Mouse (Mus musculus) liver, embryonic 15.5 days (tissue): ENCODE measurements around the gene Slc16a11. TPM values are rescaled to one million over a fixed set of nuclear protein-coding genes. Genes with fewer than 3 reads are reported as not detected.
A peak's percentile ranks its signal among the peaks of the same experiment; 100 is the strongest.
"Not testable (repeated sequence)": the region's sequence is repeated elsewhere in the genome, so short reads cannot be mapped to it uniquely, and the experiment has no call there.

Experiments used
- ATAC-seq: fragments of 200-750 bp; cut with Nextera tagmentation; 2 replicates; pipeline ENCODE4 v1.8.0; 2017; ENCODE audit warnings: moderate number of reproducible peaks, mild to moderate bottlenecking, moderate library complexity; ENCODE audit not compliant: insufficient read depth
- H3K27ac ChIP-seq: fragments of 300-500 bp; sonication (generic); replicated peaks from 2 replicates; pipeline ENCODE4 v1.5.1; 2015; ENCODE audit warnings: mild to moderate bottlenecking, inconsistent platforms
- H3K27me3 ChIP-seq: fragments of 300-500 bp; sonication (generic); 2 replicates; pipeline ENCODE4 v1.6.1; 2015; ENCODE audit warnings: mild to moderate bottlenecking, inconsistent platforms
- H3K36me3 ChIP-seq: fragments of 300-500 bp; sonication (generic); replicated peaks from 2 replicates; pipeline ENCODE4 v1.6.1; 2015; ENCODE audit warnings: moderate library complexity, mild to moderate bottlenecking, inconsistent platforms
- H3K4me1 ChIP-seq: fragments of 300-500 bp; sonication (generic); replicated peaks from 2 replicates; pipeline ENCODE4 v1.6.1; 2015; ENCODE audit warnings: inconsistent platforms
- H3K4me2 ChIP-seq: fragments of 300-500 bp; sonication (generic); 2 replicates; pipeline ENCODE4 v1.6.1; 2015; ENCODE audit warnings: moderate library complexity, mild to moderate bottlenecking, inconsistent platforms
- H3K4me3 ChIP-seq: fragments of 300-500 bp; sonication (generic); replicated peaks from 2 replicates; pipeline ENCODE4 v1.5.1; 2015; ENCODE audit warnings: mild to moderate bottlenecking, inconsistent platforms
- H3K9ac ChIP-seq: fragments of 300-500 bp; sonication (generic); 2 replicates; pipeline ENCODE4 v1.6.1; 2015; ENCODE audit warnings: moderate library complexity, mild to moderate bottlenecking, inconsistent platforms
- H3K9me3 ChIP-seq: fragments of 300-500 bp; sonication (generic); replicated peaks from 2 replicates; pipeline ENCODE4 v1.6.1; 2016; ENCODE audit warnings: inconsistent platforms
- WGBS: fragments of 180-500 bp; shearing (Covaris S2); methylation state at CpG from one replicate; pipeline ENCODE4 v1.1.7; 2015; ENCODE audit warnings: mixed read lengths; ENCODE audit not compliant: insufficient replicate concordance; 5-methylcytosine and 5-hydroxymethylcytosine counted together
- polyA plus RNA-seq: library from polyadenylated mRNA; unstranded; fragments of >200 nt; fragmentation: Nextera tagmentation; extraction: Ambion mirVana; gene quantifications from 2 replicates; pipeline ENCODE4 v1.2.1, GENCODE M21; 2015

The Slc16a11 gene
- 1.6 and 1.7 TPM in 2 replicates for polyA plus RNA-seq

- Histone ChIP-seq H3K27me3 (peaks cover 66% of the 10 kb centered on the region), H3K27ac (no peak within 1 kb of the TSS), H3K4me2 (peak within 1 kb of the TSS; percentile 60), H3K9ac (no peak within 1 kb of the TSS), H3K36me3 (no peaks in the 10 kb centered on the region), H3K4me3 (no peak within 1 kb of the TSS), H3K9me3 (no peaks in the 10 kb centered on the region), H3K4me1 (peaks cover 16% of the 10 kb centered on the region)
- WGBS, result 50% methylated on average over 6 of the region's 6 CpGs
- ATAC-seq, result no peak
Observed at GRCm38 (mm10) chr11:70212423-70212822, at the start of gene Slc16a11. TSS of gene Slc16a11 (plus strand) at chr11:70212752.

- no peak for ATAC-seq
- no peak overlapping the region for H3K9ac ChIP-seq
- H3K36me3 ChIP-seq, result no peaks in the 10 kb centered on the region
- no peaks in the 10 kb centered on the region for H3K9me3 ChIP-seq
- WGBS, result 39% methylated on average over 16 of the region's 16 CpGs
- H3K4me2 ChIP-seq, result no peak overlapping the region
- H3K4me3 ChIP-seq, result no peak overlapping the region
- no peak overlapping the region for H3K27ac ChIP-seq
- H3K4me1 ChIP-seq, result no peaks in the 10 kb centered on the region
- no peaks in the 10 kb centered on the region for H3K27me3 ChIP-seq
Observed at GRCm38 (mm10) chr11:70165972-70166921, 46.3 kb upstream of the Slc16a11 start.

- no peaks in the 10 kb centered on the region for H3K9me3 ChIP-seq
- H3K9ac ChIP-seq, result no peak overlapping the region
- ATAC-seq, result no peak
- no peak overlapping the region for H3K27ac ChIP-seq
- H3K4me1 ChIP-seq, result no peaks in the 10 kb centered on the region
- no peak overlapping the region for H3K4me2 ChIP-seq
- H3K27me3 ChIP-seq, result no peaks in the 10 kb centered on the region
- H3K36me3 ChIP-seq, result no peaks in the 10 kb centered on the region
- 59% methylated on average over 7 of the region's 7 CpGs for WGBS
- H3K4me3 ChIP-seq, result no peak overlapping the region
Observed at GRCm38 (mm10) chr11:70168136-70168535, 44.4 kb upstream of the Slc16a11 start.

GRCm38 (mm10) chr11:70169471-70169870, 43.1 kb upstream of the Slc16a11 start:
- ATAC-seq, H3K4me3 ChIP-seq, H3K27ac ChIP-seq, H3K4me2 ChIP-seq, H3K27me3 ChIP-seq, H3K9me3 ChIP-seq, H3K9ac ChIP-seq, H3K4me1 ChIP-seq, H3K36me3 ChIP-seq: not testable (repeated sequence)
- 69% methylated on average over 7 of the region's 7 CpGs for WGBS

- Histone ChIP-seq H3K36me3 (no peaks in the 10 kb centered on the region), H3K4me3 (no peak overlapping the region), H3K27ac (no peak overlapping the region), H3K9me3 (no peaks in the 10 kb centered on the region), H3K27me3 (no peaks in the 10 kb centered on the region), H3K4me1 (no peaks in the 10 kb centered on the region), H3K4me2 (no peak overlapping the region), H3K9ac (no peak overlapping the region)
- no peak for ATAC-seq
- 65% methylated on average over 7 of the region's 7 CpGs for WGBS
Observed at GRCm38 (mm10) chr11:70170291-70170690, 42.3 kb upstream of the Slc16a11 start.

- ATAC-seq, result no peak
- H3K4me2 ChIP-seq, result no peak overlapping the region
- 60% methylated on average over 7 of the region's 7 CpGs for WGBS
- H3K4me1 ChIP-seq, result no peaks in the 10 kb centered on the region
- H3K27ac ChIP-seq, result no peak overlapping the region
- no peak overlapping the region for H3K9ac ChIP-seq
- H3K4me3 ChIP-seq, result no peak overlapping the region
- no peaks in the 10 kb centered on the region for H3K36me3 ChIP-seq
- H3K27me3 ChIP-seq, result no peaks in the 10 kb centered on the region
- H3K9me3 ChIP-seq, result no peaks in the 10 kb centered on the region
Observed at GRCm38 (mm10) chr11:70171181-70171580, 41.4 kb upstream of the Slc16a11 start.

GRCm38 (mm10) chr11:70171847-70172246, 40.7 kb upstream of the Slc16a11 start:
- Histone ChIP-seq H3K4me2 (no peak overlapping the region), H3K36me3 (no peaks in the 10 kb centered on the region), H3K27ac (no peak overlapping the region), H3K4me3 (no peak overlapping the region), H3K4me1 (no peaks in the 10 kb centered on the region), H3K27me3 (no peaks in the 10 kb centered on the region), H3K9me3 (no peaks in the 10 kb centered on the region), H3K9ac (no peak overlapping the region)
- no peak for ATAC-seq
- WGBS, result 36% methylated on average over 3 of the region's 3 CpGs

- Histone ChIP-seq H3K27me3 (no peaks in the 10 kb centered on the region), H3K4me1 (no peaks in the 10 kb centered on the region), H3K27ac (no peak overlapping the region), H3K9ac (no peak overlapping the region), H3K9me3 (no peaks in the 10 kb centered on the region), H3K4me2 (no peak overlapping the region), H3K36me3 (no peaks in the 10 kb centered on the region), H3K4me3 (no peak overlapping the region)
- no peak for ATAC-seq
- 48% methylated on average over 5 of the region's 5 CpGs for WGBS
Observed at GRCm38 (mm10) chr11:70172298-70172697, 40.3 kb upstream of the Slc16a11 start.

- no peak for ATAC-seq
- 59% methylated on average over 4 of the region's 4 CpGs for WGBS
Observed at GRCm38 (mm10) chr11:70174491-70174890, 38.1 kb upstream of the Slc16a11 start.

GRCm38 (mm10) chr11:70177647-70178046, 34.9 kb upstream of the Slc16a11 start:
- Histone ChIP-seq H3K36me3 (no peaks in the 10 kb centered on the region), H3K27ac (no peak overlapping the region), H3K4me1 (no peaks in the 10 kb centered on the region), H3K9me3 (no peaks in the 10 kb centered on the region), H3K4me3 (no peak overlapping the region), H3K4me2 (no peak overlapping the region), H3K9ac (no peak overlapping the region), H3K27me3 (no peaks in the 10 kb centered on the region)
- no peak for ATAC-seq
- WGBS, result 59% methylated on average over 8 of the region's 8 CpGs

More at GRCm38 (mm10) chr11:70174491-70174890, 38.1 kb upstream of the Slc16a11 start:
- Histone ChIP-seq H3K9ac (no peak overlapping the region), H3K27ac (no peak overlapping the region), H3K4me1 (no peaks in the 10 kb centered on the region), H3K27me3 (no peaks in the 10 kb centered on the region), H3K9me3 (no peaks in the 10 kb centered on the region), H3K4me2 (no peak overlapping the region), H3K4me3 (no peak overlapping the region), H3K36me3 (no peaks in the 10 kb centered on the region)

GRCm38 (mm10) chr11:70178311-70178710, 34.2 kb upstream of the Slc16a11 start:
- WGBS, result 70% methylated on average over 11 of the region's 11 CpGs
- no peaks in the 10 kb centered on the region for H3K27me3 ChIP-seq
- no peak for ATAC-seq
- no peak overlapping the region for H3K4me2 ChIP-seq
- no peak overlapping the region for H3K27ac ChIP-seq
- H3K4me1 ChIP-seq, result no peaks in the 10 kb centered on the region
- H3K4me3 ChIP-seq, result no peak overlapping the region
- no peaks in the 10 kb centered on the region for H3K9me3 ChIP-seq
- no peaks in the 10 kb centered on the region for H3K36me3 ChIP-seq
- no peak overlapping the region for H3K9ac ChIP-seq
